Mouse (Mus musculus): ENCODE results near the gene Prss23.

Gene Prss23

GRCm38 (mm10) chr7:89526731-89527429 is at the start of gene Prss23:
Gene Prss23, minus strand, starts transcription at chr7:89527187.
- no peak for DNase-seq (ENCODE audit: low read depth, low spot score)

GRCm38 (mm10) chr7:89576127-89576526 is 49.1 kb upstream of the Prss23 start:
- DNase-seq (ENCODE audit: low read depth, low spot score), result no peak

DNA sequence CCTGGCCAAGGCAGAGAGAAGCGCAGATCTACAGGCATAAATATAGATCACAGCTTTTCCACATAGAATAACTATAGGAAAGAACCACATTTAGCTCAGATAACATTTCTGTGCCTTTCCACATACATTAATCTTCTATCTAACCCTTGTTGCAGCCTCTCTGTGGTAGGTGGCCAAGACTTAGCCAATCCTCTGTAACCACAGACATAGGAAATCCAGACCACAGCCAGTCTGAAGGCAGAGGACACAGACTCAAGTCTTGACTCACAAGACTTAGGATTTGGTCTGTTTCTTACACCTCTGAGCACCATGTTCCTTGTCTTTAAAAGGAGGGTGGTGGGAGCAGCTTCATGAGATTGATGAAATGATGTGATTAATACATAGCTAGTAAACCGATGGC is 37.6 kb upstream of the Prss23 start:
- no peak for DNase-seq (ENCODE audit: low read depth, low spot score)

DNA sequence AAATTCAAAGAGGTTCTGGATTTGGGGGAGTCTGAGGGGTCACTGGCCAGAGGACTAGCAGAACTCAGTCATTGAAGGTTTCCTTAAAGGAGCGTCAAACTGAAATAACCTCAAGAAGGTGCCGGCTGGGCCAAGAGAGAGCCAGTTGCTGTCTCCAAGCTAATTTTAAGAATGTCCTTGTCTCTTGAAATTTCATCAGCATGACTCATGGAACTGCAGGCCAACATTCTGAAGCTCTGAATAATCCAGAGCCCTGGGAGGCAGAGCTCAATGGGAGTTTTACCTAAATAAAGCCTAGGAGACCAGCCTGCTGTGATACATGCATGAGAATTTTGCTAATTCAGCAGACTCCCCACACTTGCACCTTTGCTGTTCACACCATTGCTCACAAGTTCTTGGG is 36.5 kb upstream of the Prss23 start:
- DNase-seq (ENCODE audit: low read depth, low spot score), result no peak

GRCm38 (mm10) chr7:89562140-89562539 is 35.2 kb upstream of the Prss23 start:
- DNase-seq (ENCODE audit: low read depth, low spot score), result no peak

- DNase-seq (ENCODE audit: low read depth, low spot score), result no peak
Measured at GRCm38 (mm10) chr7:89560939-89561338, 34.0 kb upstream of the Prss23 start.

DNA sequence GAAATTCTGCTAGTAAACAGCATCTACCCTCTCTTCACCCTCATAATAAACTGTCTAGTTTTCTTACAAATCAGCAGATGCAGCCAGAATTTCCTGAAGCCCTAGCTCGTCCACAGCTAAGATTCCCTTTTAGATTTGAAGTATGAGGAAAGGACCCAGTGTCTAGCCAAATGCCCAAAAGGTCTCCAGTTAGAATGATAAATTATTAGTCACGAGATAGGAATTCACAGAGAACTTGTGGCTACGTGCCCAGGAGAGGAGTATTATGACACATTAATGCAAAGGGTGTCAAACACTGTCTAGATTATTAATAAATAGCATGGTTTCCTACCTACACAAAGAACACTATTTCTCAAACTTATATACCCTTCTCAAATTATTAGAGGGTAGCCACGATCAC is 32.6 kb upstream of the Prss23 start:
- no peak for DNase-seq (ENCODE audit: low read depth, low spot score)

DNA sequence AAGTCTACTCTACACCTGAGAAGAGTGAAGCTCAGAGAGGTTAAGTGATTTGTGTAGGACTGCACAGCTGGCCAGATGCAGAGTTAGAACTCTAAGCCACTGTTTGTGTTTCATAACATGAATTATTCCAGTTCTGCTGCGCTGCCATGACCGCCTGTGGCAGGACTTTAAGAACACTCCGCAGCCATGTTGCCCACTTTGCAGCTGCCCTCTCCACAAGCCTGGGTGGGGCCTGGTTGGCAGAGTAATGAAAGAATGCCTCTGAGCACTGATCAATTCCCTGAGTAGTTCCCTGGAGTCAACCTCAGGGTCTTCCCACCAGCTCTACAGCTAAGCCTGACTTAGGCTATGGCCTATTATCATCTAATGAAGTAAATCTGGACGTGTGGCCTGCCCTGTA is 32.1 kb upstream of the Prss23 start:
- DNase-seq (ENCODE audit: low read depth, low spot score), result no peak

- DNase-seq (ENCODE audit: low read depth, low spot score), result no peak
Measured at GRCm38 (mm10) chr7:89558446-89559039, 31.6 kb upstream of the Prss23 start.

DNA sequence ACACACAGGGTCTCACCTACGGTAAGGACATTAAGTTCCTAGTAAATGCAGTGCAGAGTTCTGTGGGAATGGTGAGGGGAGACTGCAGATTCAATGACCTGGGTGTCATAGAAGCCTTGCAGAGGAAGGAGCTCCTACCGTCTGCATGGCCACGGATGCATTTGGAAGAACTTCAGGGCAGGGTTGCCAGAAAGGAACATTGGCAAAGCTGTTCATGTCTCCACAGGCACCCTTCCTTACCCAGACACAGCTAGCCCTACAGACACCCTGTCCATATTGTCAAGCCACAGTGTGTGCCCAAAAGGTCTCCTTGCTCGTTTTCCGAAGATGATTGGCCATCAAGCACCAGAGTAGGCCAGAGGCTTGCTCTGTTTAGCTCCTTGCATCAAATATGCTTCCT is 30.1 kb upstream of the Prss23 start:
- no peak for DNase-seq (ENCODE audit: low read depth, low spot score)

DNA sequence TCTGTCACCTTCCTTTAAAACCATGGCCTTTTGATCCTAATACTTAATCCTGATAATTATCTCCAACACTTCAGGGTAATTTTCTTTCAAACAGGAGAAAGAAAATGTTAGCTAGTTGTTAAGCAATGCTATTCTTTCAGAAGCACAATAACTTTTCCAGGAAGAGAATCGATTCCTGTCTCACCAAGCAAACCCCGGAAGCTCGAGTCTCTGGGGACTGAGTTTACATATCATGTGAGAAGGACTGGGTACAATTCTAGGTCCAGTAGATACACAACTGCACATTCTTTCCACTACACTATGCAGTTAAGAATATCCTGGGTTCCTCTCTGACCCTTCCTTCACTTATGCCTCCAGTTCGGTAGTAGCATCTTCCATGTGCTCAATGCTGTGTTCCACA is 29.7 kb upstream of the Prss23 start:
- no peak for DNase-seq (ENCODE audit: low read depth, low spot score)

DNA sequence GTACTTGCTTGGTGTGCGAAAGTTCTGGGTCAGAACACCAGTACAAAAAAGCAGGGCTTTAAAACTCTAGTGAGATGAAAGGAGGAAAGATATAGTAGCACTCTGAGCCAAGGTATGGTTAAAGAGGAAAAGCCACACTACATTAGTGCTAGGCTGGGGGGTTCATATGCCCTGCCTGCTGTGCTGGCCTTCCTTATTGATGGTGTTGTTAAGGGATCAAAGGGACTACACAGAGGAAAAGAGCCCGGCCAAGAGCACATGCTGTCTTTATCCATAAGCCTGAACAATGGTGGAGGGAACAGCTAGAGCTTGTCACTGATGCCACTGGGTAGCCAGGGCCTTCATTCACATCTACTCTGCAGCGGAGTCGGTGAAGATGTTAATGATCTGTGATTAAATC is 28.2 kb upstream of the Prss23 start:
- DNase-seq (ENCODE audit: low read depth, low spot score), result no peak

- no peak for DNase-seq (ENCODE audit: low read depth, low spot score)
Measured at GRCm38 (mm10) chr7:89554068-89554467, 27.1 kb upstream of the Prss23 start.

DNA sequence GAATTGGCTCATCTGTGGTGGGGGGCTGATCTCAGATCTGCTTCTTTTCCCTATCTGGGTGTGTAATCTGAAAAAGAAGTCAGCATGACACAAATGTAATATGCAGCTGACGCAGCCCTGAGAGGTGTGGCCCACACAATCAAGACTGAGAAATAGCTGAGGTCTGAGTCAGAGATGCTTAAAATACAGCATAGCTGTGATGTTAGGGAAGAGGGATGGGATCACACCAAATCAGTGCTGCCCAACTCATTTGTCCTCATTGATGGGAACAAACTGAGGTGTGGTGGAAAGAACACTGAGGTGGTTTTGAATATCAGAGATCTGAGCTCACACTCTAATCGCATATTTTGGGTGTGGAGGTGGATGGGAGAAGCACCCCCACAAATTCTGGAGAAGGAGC is 14.0 kb upstream of the Prss23 start:
- no peak for DNase-seq (ENCODE audit: low read depth, low spot score)

GRCm38 (mm10) chr7:89539391-89539790 is 12.4 kb upstream of the Prss23 start:
- DNase-seq (ENCODE audit: low read depth, low spot score), result no peak

- DNase-seq (ENCODE audit: low read depth, low spot score), result no peak
Measured at GRCm38 (mm10) chr7:89527430-89527856, 456 bp upstream of the Prss23 start.

DNA sequence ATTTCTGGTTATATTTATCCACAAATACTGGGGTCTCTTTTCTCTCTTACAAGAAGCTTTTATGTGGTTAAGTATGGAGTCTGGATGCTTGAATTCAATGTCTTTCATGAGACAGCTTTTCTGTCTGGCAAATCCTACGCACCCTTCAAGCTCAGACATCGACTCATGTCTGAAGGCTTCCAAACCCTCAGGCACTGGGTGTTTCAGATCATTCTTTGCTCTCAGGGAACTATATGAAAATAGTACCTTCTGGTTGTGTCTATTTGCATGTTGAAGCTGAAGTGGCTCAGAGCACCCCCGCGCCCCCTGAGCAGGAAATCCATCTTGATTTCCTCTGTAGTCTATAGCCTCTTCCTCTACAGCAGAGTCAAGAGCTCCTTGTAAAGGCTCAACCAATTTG is 3.2 kb downstream of the Prss23 start:
- DNase-seq (ENCODE audit: low read depth, low spot score), result no peak

- DNase-seq (ENCODE audit: low read depth, low spot score), result no peak
Measured at GRCm38 (mm10) chr7:89522170-89522569, 4.8 kb downstream of the Prss23 start.

- no peak for DNase-seq (ENCODE audit: low read depth, low spot score)
Measured at GRCm38 (mm10) chr7:89517460-89518390, 9.3 kb downstream of the Prss23 start.

DNA sequence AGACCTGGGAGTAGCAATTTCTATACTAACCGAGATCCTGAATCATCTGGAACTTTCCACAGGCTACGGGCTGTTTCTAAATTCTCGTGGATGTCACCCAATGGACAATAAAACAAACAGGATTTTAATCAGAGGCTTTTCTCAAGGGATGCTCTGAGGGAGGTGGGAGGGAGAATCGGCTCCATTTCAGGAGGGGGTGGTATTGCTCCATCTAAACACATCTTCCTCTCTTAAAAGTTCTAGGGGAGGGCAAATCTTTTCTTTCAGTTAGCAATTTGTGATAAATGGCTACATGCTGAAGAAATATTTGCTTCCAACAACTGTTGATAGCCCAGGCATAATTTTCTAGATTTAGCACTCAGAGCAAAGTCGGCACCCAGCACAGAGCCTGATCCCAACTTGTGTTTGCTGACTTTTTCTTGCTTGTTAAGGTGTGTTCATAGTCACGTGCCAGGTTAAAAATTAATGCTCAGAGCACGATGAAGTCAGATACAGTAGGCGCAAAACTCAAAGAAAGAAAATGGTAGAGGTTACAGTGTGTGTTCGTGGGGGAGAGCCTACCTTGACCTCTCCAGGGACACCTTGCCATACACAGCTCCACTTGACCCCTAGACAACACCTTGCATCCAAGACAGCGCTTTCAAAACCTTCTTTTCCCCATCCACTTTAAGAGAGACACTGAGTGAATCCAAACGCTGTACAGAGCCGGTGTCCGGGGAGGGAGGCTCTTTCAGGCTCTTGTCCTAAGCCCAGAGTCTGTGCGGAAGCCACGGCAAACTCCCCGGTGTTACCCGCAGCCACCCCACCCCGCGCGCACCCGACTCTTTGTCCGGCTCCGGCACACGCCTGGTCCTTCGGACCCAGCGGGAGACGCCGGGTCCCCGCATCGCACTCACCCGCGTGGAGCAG is 10.2 kb downstream of the Prss23 start:
- no peak for DNase-seq (ENCODE audit: low read depth, low spot score)

DNA sequence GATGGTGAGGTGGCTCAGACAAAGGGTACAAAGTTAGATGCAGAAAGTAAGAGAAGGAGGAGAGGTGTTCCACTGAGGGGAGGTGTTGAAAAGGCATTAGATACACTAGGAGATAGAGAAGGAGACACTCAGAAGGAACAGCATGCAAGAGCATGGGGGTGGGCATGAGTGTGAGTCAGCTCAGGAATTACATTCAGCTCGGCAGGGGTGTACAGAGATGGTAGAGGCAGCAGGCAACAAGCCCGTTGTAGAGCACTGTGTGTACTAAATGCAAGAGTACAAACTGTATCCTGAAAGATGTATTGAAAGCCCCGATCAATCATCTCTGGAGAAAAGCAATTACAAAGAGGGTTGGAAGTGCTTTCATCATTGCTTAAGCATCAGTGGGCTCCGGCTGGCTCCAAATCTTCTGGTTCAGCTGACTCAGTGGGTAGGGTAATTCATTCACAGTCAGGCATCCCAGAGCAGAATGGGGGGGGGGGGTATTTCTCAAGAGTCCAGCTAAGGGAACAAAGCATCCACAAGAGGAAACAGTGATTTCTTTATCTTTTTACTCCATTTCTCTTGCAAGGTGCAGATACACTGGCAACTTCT is 15.0 kb downstream of the Prss23 start:
- no peak for DNase-seq (ENCODE audit: low read depth, low spot score)
